Mouse (Mus musculus) thymus, adult 2 months (tissue): ENCODE measurements at regions not wholly inside any gene's neighbourhood (a gene's known extent, or its start where the extent isn't known, plus 50 kb on each side); places are given as distances from the start of the nearest gene placed in this dataset.

Experiments used
- DNase-seq: peaks from one replicate; pipeline ENCODE4 v3.0.0; 2021
- H3K27ac ChIP-seq: fragments of 200-500 bp; 2 replicates; pipeline ENCODE4 v1.5.1; 2012; ENCODE audit warnings: low read length, control low read depth; ENCODE audit not compliant: control insufficient read depth, insufficient read depth
- H3K27me3 ChIP-seq: fragments of 200-500 bp; 2 replicates; pipeline ENCODE4 v1.6.1; 2012; ENCODE audit warnings: mild to moderate bottlenecking, low read length, moderate library complexity, mixed read lengths; ENCODE audit not compliant: control insufficient read depth, insufficient read depth
- H3K36me3 ChIP-seq: fragments of 200-500 bp; 2 replicates; pipeline ENCODE4 v1.6.1; 2012; ENCODE audit warnings: mild to moderate bottlenecking, low read length, moderate library complexity; ENCODE audit not compliant: control insufficient read depth, insufficient read depth
- H3K4me1 ChIP-seq: fragments of 200-500 bp; replicated peaks from 2 replicates; pipeline ENCODE4 v1.6.1; 2012; ENCODE audit warnings: low read length; ENCODE audit not compliant: control insufficient read depth, insufficient read depth
- H3K4me3 ChIP-seq: fragments of 200-500 bp; 2 replicates; pipeline ENCODE4 v1.5.1; 2012; ENCODE audit warnings: mild to moderate bottlenecking, low read length, control low read depth, moderate library complexity; ENCODE audit not compliant: control insufficient read depth, insufficient read depth
- CTCF ChIP-seq: fragments of 200-500 bp; IDR thresholded peaks from 2 replicates; pipeline ENCODE4 v1.5.1; 2012; ENCODE audit warnings: mild to moderate bottlenecking, control low read depth, low read length, moderate library complexity, borderline replicate concordance; ENCODE audit not compliant: control insufficient read depth, poor library complexity, insufficient read depth; ENCODE audit errors: extremely low read depth
- POLR2A ChIP-seq: fragments of 200-500 bp; IDR thresholded peaks from 2 replicates; pipeline ENCODE4 v1.6.1; 2012; ENCODE audit warnings: mild to moderate bottlenecking, low read length, control low read depth, moderate library complexity; ENCODE audit not compliant: control insufficient read depth, poor library complexity, insufficient read depth; ENCODE audit errors: extremely low read depth
- WGBS: fragments of 180-500 bp; shearing (Covaris S2); methylation state at CpG from one replicate; pipeline ENCODE4 v1.1.7; 2018; 5-methylcytosine and 5-hydroxymethylcytosine counted together

GRCm38 (mm10) chrX:107031726-107032125 is 56.6 kb upstream of the P2ry10 start:
- TF ChIP-seq CTCF: no peak
- no peak for TF ChIP-seq POLR2A
- no peak overlapping the region for H3K4me3 ChIP-seq
- 96% methylated on average over 1 of the region's 1 CpGs for WGBS
- no peaks in the 10 kb centered on the region for H3K27me3 ChIP-seq
- DNase-seq: no peak
- no peaks in the 10 kb centered on the region for H3K36me3 ChIP-seq
- H3K4me1 ChIP-seq: no peaks in the 10 kb centered on the region
- no peak overlapping the region for H3K27ac ChIP-seq

GRCm38 (mm10) chrX:107038041-107038440 is 50.3 kb upstream of the P2ry10 start:
- Histone ChIP-seq H3K4me3 (no peak overlapping the region), H3K27me3 (no peaks in the 10 kb centered on the region), H3K27ac (no peak overlapping the region), H3K36me3 (no peaks in the 10 kb centered on the region), H3K4me1 (no peaks in the 10 kb centered on the region)
- TF ChIP-seq POLR2A (no peak), CTCF (no peak)
- WGBS: 90% methylated on average over 2 of the region's 2 CpGs
- no peak for DNase-seq
